Mouse (Mus musculus): Measurements from ENCODE around the gene Wfikkn2.
"Not testable (repeated sequence)": the region's sequence is repeated elsewhere in the genome, so short reads cannot be mapped to it uniquely, and the experiment has no call there.

GRCm38 (mm10) chr11:94266155-94266554 lies 20.4 kb upstream of the Wfikkn2 start:
- not testable (repeated sequence) for TF ChIP-seq CTCF (conservative IDR thresholded peaks at IDR 0.05; ENCODE audit: low read length); POU5F1 (IDR thresholded peaks at IDR 0.05; ENCODE audit: borderline replicate concordance, low read length); NANOG (IDR thresholded peaks at IDR 0.05; ENCODE audit: borderline replicate concordance, low read length)

Data from E14TG2a.4 (cell line).